Mouse (Mus musculus) kidney, postnatal 36 days (tissue): ENCODE measurements around the gene Gm15217.

Experiments
- DNase-seq, 2 experiments: peaks; one replicate each; pipeline ENCODE4 v3.0.0; 2021 to 2022; ENCODE audit warnings: mixed read lengths in 2 of 2

The Gm15217 gene

DNA sequence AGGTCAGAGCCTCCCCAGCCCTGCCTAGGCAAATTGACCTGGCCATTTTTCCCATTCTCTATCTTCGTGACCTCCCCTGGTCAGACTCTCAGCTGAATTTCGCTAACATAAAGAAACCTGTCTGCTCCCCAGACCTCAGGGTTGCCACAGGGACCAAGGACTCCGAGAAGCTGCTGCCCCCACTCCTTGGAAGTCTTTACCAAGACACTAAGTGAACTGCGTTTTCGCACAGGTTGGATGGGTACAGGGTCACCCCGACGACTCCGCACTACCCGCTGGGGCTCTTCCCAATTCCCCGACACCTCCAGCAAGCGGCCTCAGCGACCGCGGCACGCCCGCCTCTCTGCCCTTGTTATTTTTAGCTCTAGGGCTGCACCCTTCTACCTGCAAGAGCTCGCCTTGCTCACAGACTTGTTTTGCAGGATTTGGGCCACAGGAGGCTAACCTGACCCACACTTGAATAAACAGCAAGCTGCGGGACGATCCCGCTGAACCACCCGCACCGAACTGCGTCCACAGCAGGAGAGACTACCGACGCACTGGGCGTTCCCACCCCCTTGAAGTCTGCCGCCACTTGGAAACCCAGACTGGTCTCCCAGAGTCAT, 19.0 kb downstream of the Gm15217 start:
- peak in 1 of 2 experiments; percentile 52 for DNase-seq

DNA sequence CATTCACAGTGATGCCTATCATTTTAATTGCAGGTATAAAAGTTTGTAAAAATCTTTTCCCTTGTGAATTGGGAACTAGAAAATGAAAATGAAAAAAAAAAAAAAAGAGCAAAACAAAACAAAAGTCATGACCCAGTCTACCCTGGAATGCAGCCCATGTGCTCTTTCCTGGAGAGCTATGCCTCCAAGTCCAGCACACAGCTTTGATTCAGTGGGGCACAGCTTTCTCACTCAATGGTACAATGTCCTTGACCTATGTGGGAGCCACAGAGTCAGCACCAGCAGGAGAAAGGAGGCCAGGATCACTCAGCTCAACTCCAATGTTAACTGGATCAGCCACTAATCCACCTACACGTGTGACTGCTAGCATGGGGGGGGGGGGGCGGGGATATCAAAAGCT, 20.7 kb downstream of the Gm15217 start:
- peak in 1 of 2 experiments; percentile 26 for DNase-seq

DNA sequence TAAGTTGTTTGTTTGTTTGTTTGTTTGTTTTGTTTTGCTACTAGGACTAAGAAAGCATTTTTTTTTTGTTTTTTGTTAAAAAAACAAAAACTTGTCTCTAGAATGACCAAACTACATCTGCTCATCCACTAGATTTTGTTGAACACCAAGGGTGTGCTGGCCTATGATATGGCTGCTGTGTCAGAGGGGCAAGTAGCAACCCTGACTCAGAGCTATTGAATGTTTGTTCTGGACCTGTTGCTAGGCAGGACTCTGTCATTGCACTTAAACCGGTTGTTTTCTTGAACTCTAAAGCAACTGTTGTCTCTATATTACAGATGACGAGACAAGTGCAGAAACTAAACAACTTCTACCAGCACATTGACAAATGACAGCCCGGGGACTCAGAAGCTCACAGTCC, 29.1 kb downstream of the Gm15217 start:
- DNase-seq: no peak

DNA sequence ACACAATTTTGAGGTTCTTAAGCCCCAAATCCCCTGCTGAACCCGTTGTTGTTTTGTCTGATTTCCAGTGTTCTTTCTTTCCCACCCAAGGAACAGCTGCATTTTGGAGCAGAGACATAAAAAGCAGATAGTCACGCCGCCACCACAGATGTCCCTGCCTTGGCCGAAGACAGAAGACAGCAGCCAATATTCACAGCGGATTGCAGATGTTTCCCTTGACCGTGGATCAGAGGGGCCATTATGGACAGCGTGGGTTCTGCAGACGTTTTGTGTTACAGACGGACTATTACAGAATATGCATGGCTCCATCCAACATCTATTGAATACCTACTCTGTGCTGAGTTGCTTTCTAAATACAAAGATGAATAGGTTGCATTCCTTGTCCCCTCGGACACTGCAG, 29.8 kb downstream of the Gm15217 start:
- DNase-seq: no peak

DNA sequence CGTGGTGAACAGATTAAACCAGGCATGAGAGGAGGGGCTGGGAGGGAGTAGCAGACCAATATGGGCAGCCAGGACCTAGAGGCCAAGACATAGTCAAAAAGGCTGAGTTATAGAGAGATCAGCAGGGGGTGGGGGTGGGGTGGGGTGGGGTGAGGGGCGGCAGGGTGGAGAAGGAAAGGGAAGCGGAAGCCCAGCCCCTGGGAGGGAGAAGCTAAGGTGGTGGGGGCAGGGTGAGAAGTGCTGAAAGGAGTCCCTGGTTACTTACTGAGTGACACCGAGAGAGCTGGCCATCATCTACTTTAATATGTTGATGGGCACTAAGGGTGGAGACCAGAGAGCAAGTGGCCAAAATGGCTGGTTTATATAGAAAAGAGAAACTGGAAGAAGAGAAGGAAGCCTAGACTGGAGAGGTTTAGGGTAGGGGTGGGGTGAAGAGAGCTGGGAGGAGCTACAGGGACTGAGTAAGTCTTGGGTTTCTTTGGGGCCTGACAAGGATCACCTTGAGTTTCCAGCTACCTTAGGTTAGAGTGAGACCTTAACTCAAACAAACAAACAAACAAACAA, 31.4 kb downstream of the Gm15217 start:
- no peak for DNase-seq

DNA sequence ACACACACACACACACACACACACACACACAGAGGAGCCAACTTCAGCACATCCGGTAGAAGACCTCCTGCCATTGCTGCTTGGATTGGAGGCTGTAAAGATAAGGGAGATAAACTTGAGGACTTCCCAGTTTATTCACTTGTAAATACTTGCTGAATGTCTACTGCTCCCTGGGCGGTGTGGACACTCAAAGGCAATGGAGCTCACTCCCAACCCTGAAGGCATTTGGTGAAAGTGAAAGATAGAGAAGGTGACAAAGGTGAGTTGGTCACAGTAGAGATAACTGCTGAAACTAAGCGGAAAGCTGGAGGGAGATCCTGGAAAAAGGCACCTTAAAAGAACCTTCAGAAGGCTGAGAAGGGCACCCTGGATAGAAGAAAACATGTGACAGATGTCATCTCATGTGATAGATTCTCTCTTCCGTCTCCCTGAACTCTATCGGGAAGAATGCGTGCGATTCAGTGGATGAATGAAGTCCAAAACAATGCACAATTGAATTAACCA, 33.3 kb downstream of the Gm15217 start:
- no peak for DNase-seq

DNA sequence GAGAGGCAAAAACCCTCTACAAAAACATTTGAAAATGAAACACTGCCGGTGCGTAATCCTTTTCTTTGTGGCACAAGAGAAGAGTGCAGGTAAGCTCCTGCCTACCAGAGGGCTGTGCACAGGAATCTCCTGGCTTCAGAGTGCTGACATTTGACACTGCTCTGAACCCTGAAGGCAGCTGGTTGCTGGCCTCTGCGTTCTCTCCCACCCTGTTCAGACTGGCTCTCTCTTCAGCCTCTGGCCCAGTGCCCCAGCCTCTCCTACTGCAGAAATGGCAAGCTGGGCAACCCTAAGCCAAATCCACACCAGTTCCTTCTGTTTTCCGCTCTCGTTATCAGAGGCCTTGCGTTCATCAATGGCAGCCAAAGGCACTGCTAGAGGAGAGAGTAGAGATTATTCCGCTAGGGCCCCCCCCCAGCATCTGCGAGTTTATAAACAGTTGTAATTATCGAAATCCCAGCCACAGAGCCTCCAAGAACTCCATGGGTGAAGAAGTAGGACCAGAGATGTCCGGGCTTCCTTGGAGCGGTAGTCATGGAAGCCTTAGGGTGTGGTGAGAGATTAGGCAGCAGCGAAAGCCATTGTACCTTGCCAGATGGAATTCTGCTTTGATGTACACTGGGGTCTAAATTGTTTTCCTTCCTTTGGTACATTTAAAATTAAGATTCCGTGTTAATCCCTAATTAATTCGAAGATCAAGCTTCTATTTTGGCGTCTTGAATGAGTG, 39.3 kb downstream of the Gm15217 start:
- peak in 1 of 2 experiments; percentile 27 for DNase-seq

DNA sequence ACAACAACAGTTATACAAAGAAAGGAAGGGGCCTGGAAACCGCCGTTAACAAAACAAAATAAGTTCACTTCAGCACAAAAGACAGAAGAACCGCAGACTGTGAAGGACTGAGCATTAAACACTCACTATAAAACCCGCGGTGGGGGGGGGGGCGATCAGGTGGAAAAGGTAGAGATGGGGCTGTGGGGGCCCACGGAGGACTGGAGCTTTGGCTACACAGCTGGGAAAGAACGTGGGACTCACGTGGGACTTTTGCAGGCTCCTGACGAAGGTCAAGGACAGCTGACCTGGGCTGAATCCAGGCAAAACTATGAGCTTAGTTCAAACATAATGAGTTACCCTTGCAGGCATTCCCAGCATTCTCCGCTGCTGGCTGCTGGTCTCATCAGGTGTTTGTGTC, 40.1 kb downstream of the Gm15217 start:
- peak; percentile 47 to 51 for DNase-seq

DNA sequence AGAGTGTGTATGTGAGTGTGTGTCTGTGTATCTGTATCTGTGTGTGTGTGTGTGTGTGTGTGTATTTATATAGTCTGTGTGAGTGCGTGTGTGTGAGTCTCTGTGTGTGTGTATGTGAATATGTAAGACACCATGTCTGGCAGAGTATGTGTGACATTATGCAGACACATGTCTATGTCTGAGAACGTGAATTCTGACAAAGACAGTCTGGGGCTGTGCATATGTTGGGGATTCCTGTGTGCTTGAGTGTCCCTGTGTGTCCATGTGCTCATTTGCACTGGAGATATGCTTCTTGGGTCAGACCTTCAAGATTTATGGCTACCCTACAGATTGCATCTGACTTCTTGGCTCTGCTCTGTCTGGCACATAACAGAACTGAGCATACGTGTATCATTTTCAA, 42.6 kb downstream of the Gm15217 start:
- DNase-seq: no peak

DNA sequence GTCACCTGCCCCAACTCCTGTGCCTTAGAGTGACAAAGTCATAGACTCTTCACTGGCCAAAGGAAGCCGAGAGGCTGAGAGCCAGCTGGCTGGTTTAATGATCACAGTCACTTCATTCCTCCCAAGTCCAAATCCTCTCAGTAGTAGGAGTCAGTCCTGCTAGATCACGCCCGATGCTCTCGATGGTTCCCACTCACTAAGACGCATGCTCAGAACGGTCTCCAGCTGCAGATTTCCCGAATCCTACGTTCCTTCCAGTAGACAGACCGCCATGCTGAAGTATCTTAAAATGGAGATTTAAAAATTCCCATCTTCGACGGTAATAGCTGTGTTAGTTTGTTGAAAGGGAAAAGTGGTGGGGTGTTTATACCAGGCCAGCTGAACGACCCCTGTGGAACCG, 48.0 kb downstream of the Gm15217 start:
- DNase-seq: no peak

DNA sequence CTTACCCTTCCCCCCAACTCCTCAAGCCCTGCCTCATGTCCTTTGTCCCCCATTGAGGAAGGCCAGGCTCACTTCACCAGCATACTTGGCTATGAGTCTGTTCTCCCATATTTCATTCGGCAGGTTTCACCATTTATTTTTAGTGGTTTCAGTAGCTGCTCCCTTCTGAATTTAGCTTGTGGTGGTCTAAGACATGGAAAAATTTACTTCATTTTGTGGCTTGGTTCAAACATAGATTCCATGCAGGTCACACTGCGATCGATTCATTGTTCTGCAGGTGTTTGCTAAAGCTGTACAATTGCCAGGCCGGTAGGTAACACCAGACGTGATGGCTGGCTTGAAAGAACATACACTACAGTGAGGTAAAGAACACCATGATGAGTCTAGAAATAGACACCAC, 51.0 kb downstream of the Gm15217 start:
- no peak for DNase-seq
